Mouse (Mus musculus) heart, embryonic 16.5 days (tissue): ENCODE data around the gene Iqgap3. TPM values are rescaled to one million over a fixed set of nuclear protein-coding genes. Genes with fewer than 3 reads are reported as not detected.

ENCODE experiments used
- ATAC-seq: fragments of 200-750 bp; cut with Nextera tagmentation; replicated peaks from 2 replicates; pipeline ENCODE4 v1.8.0; 2017; ENCODE audit warnings: moderate number of reproducible peaks; ENCODE audit not compliant: insufficient read depth, low FRiP score; ENCODE audit errors: extremely low read depth
- H3K27ac ChIP-seq: fragments of 300-500 bp; sonication (generic); 2 replicates; pipeline ENCODE4 v1.5.1; 2014; ENCODE audit warnings: mild to moderate bottlenecking, low read length, control low read depth, moderate library complexity
- H3K27me3 ChIP-seq: fragments of 300-500 bp; sonication (generic); 2 replicates; pipeline ENCODE4 v1.6.1; 2014; ENCODE audit warnings: low read length, mixed read lengths; ENCODE audit not compliant: control insufficient read depth, insufficient read depth
- H3K36me3 ChIP-seq: fragments of 300-500 bp; sonication (generic); 2 replicates; pipeline ENCODE4 v1.6.1; 2014; ENCODE audit not compliant: control insufficient read depth, insufficient read depth
- H3K4me1 ChIP-seq: fragments of 300-500 bp; sonication (generic); 2 replicates; pipeline ENCODE4 v1.6.1; 2014; ENCODE audit warnings: low read length, mixed read lengths; ENCODE audit not compliant: control insufficient read depth, insufficient read depth
- H3K4me2 ChIP-seq: fragments of 300-500 bp; sonication (generic); 2 replicates; pipeline ENCODE4 v1.6.1; 2014; ENCODE audit warnings: low read depth, mild to moderate bottlenecking, control low read depth, low read length
- H3K4me3 ChIP-seq: fragments of 300-500 bp; sonication (generic); 2 replicates; pipeline ENCODE4 v1.5.1; 2014; ENCODE audit warnings: mild to moderate bottlenecking, control low read depth, low read length
- H3K9ac ChIP-seq: fragments of 300-500 bp; sonication (generic); 2 replicates; pipeline ENCODE4 v1.6.1; 2014; ENCODE audit warnings: low read length, control low read depth
- H3K9me3 ChIP-seq: fragments of 300-500 bp; sonication (generic); replicated peaks from 2 replicates; pipeline ENCODE4 v1.6.1; 2016; ENCODE audit warnings: low read length; ENCODE audit not compliant: control insufficient read depth
- WGBS: fragments of 180-500 bp; shearing (Covaris S2); extraction: QIAGEN DNeasy Blood & Tissue Kit; methylation state at CpG from one replicate; pipeline ENCODE4 v1.1.7; 2014; 5-methylcytosine and 5-hydroxymethylcytosine counted together
- polyA plus RNA-seq: library from polyadenylated mRNA; unstranded; fragments of >200 nt; fragmentation: Nextera tagmentation; extraction: Ambion mirVana; gene quantifications from 2 replicates; pipeline ENCODE4 v1.2.1, GENCODE M21; 2015

Gene Iqgap3
- polyA plus RNA-seq, result 23.6 and 27.8 TPM in 2 replicates

DNA sequence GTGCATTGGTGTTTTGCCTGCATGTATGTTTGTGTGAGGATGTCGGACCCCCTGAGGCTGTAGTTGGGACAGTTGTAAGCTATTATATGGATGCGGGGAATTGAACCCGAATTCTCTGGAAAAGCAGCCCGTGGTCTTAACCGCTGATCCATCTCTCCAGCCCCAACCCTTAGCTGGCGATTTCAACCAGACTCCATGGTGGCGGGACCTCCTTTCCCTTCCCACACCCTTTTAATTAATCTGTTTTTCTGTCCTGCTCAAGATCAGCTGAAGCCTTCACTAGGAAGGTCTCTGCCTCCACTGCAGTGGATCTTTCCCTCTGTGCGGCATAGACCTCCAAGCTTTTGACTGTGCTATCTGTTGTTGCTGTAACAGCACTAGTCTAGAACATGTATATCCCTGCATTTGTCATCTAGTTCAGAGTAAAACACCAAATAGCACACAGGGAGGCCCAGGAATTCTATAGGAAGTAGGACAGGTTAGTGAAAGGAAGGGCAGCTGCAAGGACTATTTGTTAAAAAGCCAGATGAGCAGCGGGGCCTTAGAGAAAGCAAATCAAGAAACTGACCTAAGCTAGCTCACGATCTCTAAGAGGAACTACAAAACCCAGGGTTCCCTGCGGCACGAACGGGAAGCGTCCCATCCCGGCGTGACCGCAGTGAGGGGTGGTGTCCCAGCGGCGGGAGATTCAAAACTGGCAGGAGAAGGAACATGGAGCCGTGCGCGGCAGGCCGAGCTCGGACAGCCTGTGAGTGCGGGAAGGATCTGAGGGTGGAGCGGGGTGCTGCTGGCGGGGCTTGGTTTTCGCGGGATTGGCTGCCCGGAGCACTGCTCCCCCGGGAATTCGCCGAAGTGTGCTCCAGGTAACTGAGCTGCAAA is at the start of gene Iqgap3:
Gene Iqgap3, plus strand, starts transcription at position 627 of the 879 bp plus-strand sequence.
- Histone ChIP-seq H3K27ac (peak within 1 kb of the TSS; percentile 48; the same call in 1 of the 2 replicates), H3K4me1 (peaks cover 18% of the 10 kb centered on the region), H3K9ac (peak within 1 kb of the TSS; percentile 66), H3K27me3 (peaks cover 3% of the 10 kb centered on the region; the same call in 1 of the 2 replicates), H3K9me3 (no peaks in the 10 kb centered on the region), H3K4me3 (peak within 1 kb of the TSS; percentile 61), H3K4me2 (peak within 1 kb of the TSS; percentile 75), H3K36me3 (peaks cover 11% of the 10 kb centered on the region)
- WGBS, result 19% methylated on average over 33 of the region's 33 CpGs
- peak; percentile 86 for ATAC-seq

DNA sequence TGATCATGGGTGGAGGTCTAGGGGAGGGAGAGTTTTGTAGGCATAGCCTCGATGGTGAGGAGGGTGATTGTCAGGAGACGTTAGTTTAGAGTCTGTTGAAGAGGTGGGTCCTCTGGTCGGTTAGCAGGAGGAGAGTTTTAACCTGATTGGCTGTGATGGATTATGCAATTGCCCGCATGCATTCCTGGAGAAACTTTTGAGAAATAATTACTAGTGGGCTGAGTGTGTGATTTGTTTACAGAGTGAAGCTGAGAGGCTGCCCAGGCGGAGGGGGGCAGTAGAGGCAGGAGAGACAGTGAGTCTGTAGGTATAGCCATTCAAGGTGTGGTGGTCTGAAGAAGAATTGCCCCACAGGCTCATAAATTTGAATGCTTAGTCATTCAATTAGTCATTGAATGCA is 48.3 kb upstream of the Iqgap3 start:
- no peak for ATAC-seq
- Histone ChIP-seq H3K9ac (no peak overlapping the region), H3K27me3 (peaks cover 20% of the 10 kb centered on the region), H3K4me3 (no peak overlapping the region), H3K27ac (no peak overlapping the region), H3K36me3 (no peaks in the 10 kb centered on the region), H3K4me2 (no peak overlapping the region), H3K4me1 (no peaks in the 10 kb centered on the region), H3K9me3 (no peaks in the 10 kb centered on the region; the same call in 1 of the 2 replicates)
- 54% methylated on average over 5 of the region's 5 CpGs for WGBS

DNA sequence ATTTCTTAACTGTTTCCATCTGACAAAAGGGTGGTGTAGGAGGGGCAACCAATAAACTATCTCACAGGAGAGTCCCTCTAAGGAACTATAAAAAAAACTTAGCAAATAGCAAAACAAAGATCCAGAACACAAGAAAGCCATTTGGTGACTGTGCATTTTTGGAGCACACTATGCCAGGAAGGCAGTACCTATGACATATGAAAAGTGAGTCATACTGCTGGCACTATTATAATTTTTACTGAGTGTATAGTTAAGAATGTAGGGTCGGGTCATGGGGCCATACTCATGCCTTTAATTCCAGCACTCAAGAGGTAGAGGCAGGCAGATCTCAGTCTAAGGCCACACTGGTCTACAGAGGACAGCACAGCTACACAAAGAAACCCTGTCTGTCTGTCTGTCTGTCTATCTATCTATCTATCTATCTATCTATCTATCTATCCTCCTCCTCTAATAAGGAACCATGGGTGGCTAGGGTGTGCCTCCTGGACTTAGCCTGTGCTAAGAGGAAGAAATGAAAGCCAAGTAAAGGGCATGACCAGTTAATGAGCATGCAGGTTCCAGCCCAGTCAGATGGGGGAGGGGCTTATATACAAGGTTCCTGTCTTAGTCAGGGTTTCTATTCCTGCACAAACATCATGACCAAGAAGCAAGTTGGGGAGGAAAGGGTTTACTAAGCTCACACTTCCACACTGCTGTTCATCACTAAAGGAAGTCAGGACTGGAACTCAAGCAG is 46.0 kb upstream of the Iqgap3 start:
- 41% methylated on average over 1 of the region's 1 CpGs for WGBS
- no peak overlapping the region for H3K9ac ChIP-seq
- no peaks in the 10 kb centered on the region for H3K36me3 ChIP-seq
- ATAC-seq, result no peak
- H3K4me2 ChIP-seq, result no peak overlapping the region
- H3K9me3 ChIP-seq, result no peaks in the 10 kb centered on the region
- H3K27ac ChIP-seq, result no peak overlapping the region
- no peaks in the 10 kb centered on the region for H3K4me1 ChIP-seq
- H3K27me3 ChIP-seq, result peaks cover 22% of the 10 kb centered on the region
- no peak overlapping the region for H3K4me3 ChIP-seq

DNA sequence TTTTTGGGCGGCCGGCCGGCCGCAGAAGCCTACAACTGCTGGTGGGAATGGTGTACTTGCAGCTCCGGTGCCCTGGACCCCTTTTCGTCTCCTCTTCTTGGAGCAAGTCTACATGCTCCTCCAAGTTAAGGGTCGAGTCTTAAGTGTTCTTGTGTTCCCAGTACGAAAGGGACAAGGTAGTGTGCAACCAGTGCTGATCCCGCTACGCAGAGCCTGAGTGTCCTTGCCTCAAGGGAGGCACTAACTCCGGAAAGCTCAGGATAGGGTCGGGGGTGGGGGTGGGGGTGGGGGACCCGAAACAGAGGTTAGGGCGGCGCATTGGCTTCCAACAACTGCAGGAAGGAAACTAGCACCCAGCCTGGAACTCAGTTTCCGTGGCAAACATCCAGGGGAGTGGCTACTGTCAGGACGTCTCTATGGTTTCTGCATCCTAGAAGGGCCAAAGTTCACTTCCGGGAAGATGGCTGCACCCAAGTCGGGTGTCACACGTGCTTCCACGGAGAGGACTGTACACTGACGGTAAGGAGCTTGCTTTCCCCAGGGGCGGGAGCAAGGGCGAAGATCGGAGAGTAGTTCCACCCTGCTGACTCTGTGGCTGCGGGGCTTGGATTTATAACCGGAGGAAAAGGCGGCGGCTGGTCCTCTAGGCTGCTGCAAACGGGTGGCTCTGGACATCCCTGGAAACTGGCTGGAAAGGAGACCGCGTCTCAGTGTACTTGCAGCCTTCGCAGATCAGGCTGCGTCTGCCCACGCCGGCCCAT is 38.9 kb upstream of the Iqgap3 start, which contains the start of gene Gpatch4:
Gene Gpatch4, plus strand, starts transcription at position 448 of the 761 bp plus-strand sequence.
- no peaks in the 10 kb centered on the region for H3K36me3 ChIP-seq
- no peaks in the 10 kb centered on the region for H3K9me3 ChIP-seq
- peaks cover 9% of the 10 kb centered on the region for H3K4me1 ChIP-seq
- H3K4me2 ChIP-seq, result peak within 1 kb of the TSS; percentile 88
- H3K27me3 ChIP-seq, result 0 out of 2 replicates have a peak, but pooled peaks cover 7% of the 10 kb centered on the region
- ATAC-seq, result peak; percentile 91
- peak within 1 kb of the TSS; percentile 63 for H3K9ac ChIP-seq
- peak within 1 kb of the TSS; percentile 56 for H3K27ac ChIP-seq
- peak within 1 kb of the TSS; percentile 66 for H3K4me3 ChIP-seq
- WGBS, result 9% methylated on average over 36 of the region's 36 CpGs

DNA sequence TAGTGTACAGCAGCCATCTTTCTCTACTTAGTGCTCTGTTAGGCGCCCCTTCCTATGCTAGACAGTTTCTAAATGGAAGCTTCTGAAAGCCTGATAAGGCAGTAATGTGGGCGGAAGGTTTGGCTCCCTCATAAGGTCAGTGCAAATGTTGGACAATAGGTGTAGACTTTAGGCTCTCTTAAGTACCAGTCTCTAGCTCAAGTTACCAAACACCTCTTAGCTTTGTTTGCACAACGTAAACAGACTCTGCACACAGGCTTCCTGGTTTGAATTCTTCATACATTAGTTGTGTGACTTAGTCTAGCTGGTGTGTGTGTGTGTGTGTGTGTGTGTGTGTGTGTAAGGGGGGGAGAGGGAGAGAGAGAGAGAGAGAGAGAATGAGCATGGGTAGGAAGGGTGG is 32.2 kb upstream of the Iqgap3 start:
- no peak overlapping the region for H3K27ac ChIP-seq
- no peak for ATAC-seq
- no peaks in the 10 kb centered on the region for H3K9me3 ChIP-seq
- H3K27me3 ChIP-seq, result no peaks in the 10 kb centered on the region
- no peak overlapping the region for H3K4me3 ChIP-seq
- H3K4me1 ChIP-seq, result no peaks in the 10 kb centered on the region
- WGBS, result 51% methylated on average over 3 of the region's 3 CpGs
- no peak overlapping the region for H3K9ac ChIP-seq
- H3K36me3 ChIP-seq, result peaks cover 34% of the 10 kb centered on the region
- no peak overlapping the region for H3K4me2 ChIP-seq

DNA sequence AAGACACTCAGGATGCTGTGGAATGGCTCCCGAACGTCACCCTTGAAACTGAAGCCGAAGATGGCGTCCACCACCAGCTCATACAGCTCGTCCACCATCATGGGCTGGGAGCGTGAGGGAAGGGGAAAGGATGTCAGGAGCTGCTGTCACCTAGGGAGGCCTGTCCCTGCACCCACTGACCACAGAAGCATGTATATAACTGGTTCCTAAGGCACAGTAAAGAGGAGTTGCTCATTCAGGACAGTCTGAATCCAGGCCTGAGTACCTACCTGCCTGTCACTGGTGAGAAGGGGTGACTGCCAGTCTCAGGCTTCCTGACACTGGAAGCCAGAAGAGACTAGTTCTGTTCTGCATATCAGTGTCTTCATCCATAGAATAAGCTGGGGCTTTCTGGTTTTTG is 24.7 kb upstream of the Iqgap3 start:
- Histone ChIP-seq H3K4me2 (peak overlapping the region; percentile 93), H3K36me3 (peaks cover 35% of the 10 kb centered on the region)
- 75% methylated on average over 6 of the region's 6 CpGs for whole genome bisulfite sequencing

DNA sequence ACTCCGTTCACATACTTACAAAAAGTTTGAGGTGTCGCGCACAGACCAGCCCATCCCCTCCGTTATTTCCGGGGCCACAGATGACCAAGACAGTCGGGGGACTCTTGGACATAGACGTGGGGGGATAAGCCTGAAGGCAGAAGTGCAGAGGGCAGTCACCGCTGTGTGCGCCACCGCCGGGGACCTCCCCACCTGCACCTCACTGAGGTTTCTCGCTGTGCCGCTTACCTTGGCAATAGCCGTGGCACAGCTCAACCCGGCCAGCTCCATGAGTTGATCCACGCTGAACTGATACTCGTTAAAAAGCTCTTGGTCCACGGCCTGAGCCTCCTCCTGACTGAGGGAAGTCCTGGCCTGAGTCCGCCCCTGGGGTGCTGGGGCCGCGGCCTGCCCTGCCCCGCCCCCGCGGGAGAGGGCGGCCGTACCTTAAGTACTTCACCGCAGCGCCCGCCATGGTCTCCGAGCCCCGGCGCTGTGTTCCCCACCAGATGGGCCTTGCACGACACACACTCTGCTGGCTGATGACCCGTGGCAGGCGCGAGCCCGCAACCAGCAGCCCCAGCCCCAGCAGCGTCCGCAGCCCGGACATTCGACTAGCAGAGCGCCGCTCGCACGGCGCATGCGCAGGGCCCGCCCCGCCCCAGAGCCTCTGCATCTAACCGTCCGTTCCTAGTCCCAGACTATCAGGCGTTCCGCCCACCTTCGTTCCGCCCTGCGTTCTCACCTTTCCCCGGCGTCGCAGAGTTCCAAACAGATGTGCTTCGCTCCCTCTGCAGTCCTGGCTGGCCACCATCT is 23.7 kb upstream of the Iqgap3 start, which contains the start of gene Naxe:
Gene Naxe, minus strand, starts transcription at position 594 of the 795 bp plus-strand sequence.
- under 1% methylated on average over 60 of the region's 60 CpGs for WGBS
- Histone ChIP-seq H3K9ac (peak within 1 kb of the TSS; percentile 93), H3K36me3 (peaks cover 27% of the 10 kb centered on the region), H3K9me3 (no peaks in the 10 kb centered on the region), H3K4me2 (peak within 1 kb of the TSS; percentile 93), H3K4me1 (peaks cover 11% of the 10 kb centered on the region), H3K27ac (peak within 1 kb of the TSS; percentile 73; the same call in 1 of the 2 replicates), H3K4me3 (peak within 1 kb of the TSS; percentile 73), H3K27me3 (no peaks in the 10 kb centered on the region)
- peak; percentile 92 for ATAC-seq

More for the DNA sequence above, 24.7 kb upstream of the Iqgap3 start:
- Histone ChIP-seq H3K27me3 (no peaks in the 10 kb centered on the region), H3K9ac (peak overlapping the region; percentile 93; the same call in 1 of the 2 replicates), H3K9me3 (no peaks in the 10 kb centered on the region), H3K4me1 (peaks cover 11% of the 10 kb centered on the region), H3K27ac (no peak overlapping the region), H3K4me3 (no peak overlapping the region; the same call in 1 of the 2 replicates)
- no peak for ATAC-seq

DNA sequence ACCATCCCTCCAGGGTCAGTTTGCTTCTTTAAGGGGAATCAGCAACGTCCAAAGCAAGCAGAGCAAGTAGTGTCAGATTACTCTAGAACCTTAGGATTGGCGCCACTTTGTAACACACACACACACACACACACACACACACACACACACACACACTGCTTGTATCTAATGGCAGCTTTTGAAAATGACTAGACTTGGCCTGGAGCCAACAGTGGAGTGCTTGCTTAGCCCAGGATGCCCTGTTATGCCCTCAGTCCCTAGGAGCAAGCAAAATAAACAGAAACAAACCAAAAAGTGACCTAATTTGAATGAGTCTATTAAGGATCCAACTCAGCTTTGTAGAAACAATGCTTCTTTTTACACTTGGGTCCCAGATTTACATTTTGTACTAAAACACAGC is 13.4 kb upstream of the Iqgap3 start:
- Histone ChIP-seq H3K36me3 (no peaks in the 10 kb centered on the region), H3K4me2 (no peak overlapping the region), H3K27me3 (peaks cover 9% of the 10 kb centered on the region), H3K4me3 (no peak overlapping the region), H3K9ac (no peak overlapping the region), H3K9me3 (no peaks in the 10 kb centered on the region), H3K27ac (no peak overlapping the region), H3K4me1 (no peaks in the 10 kb centered on the region)
- ATAC-seq, result no peak
- WGBS, result 15% methylated on average over 2 of the region's 2 CpGs
